Mouse (Mus musculus) megakaryocyte-erythroid progenitor cell, adult 5 weeks (primary cell): ENCODE results near the gene Slc38a1. TPM values are rescaled to one million over a fixed set of nuclear protein-coding genes. Genes with fewer than 3 reads are reported as not detected.

ENCODE experiments used
- polyA plus RNA-seq: library from polyadenylated mRNA; stranded (reverse); fragments of >175 nt; gene quantifications from 2 replicates; pipeline ENCODE4 v1.2.3, GENCODE M21; 2012

The Slc38a1 gene
- polyA plus RNA-seq = 40.7 and 43.9 TPM in 2 replicates

GRCm38 (mm10) chr15:96642436-96643405, at the start of gene Slc38a1:
TSS of gene Slc38a1 (minus strand) at chr15:96642913.

Other genes starting within 250 kb of the Slc38a1 start
- gene Scaf11, start 182.1 kb downstream of the Slc38a1 start, polyA plus RNA-seq = 30.9 and 35.1 TPM in 2 replicates
- 35.8 and 42.4 TPM in 2 replicates for gene Slc38a2, start 56.8 kb upstream of the Slc38a1 start, polyA plus RNA-seq